ENCODE assay signal across 8 mouse cellular contexts in genomic region chrX:48033766-48034143, GRCm38 (mm10). TPM values are rescaled to one million over a fixed set of nuclear protein-coding genes. Genes with fewer than 3 reads are reported as not detected.
DNase-seq lines count a peak whose midpoint lies in the region; ATAC-seq lines count a peak whose summit lies in the region.

No protein-coding gene starts in this region.

- H3K9ac ChIP-seq in heart, embryonic 12.5 days, result no peak overlapping the region
- H3K9ac ChIP-seq in hindbrain, embryonic 15.5 days, result 0 out of 2 replicates have a peak overlapping the region, but pooled peaks have one; percentile 41
- peak overlapping the region; percentile 60 for H3K9ac ChIP-seq in midbrain, embryonic 16.5 days (ENCODE audit: low read depth, low read length)

- H3K27ac ChIP-seq in heart, embryonic 12.5 days (ENCODE audit: poor library complexity, severe bottlenecking), result no peak overlapping the region
- peak overlapping the region; percentile 82; the same call in 1 of the 2 replicates for H3K27ac ChIP-seq in embryonic facial prominence, embryonic 10.5 days (replicated peaks)
- H3K27ac ChIP-seq in hindbrain, embryonic 15.5 days (replicated peaks), result no peak overlapping the region
- H3K27ac ChIP-seq in midbrain, embryonic 16.5 days (ENCODE audit: low read length), result no peak overlapping the region

- peaks cover 72% of the 10 kb centered on the region for H3K27me3 ChIP-seq in heart, embryonic 12.5 days (replicated peaks)
- peaks cover 77% of the 10 kb centered on the region for H3K27me3 ChIP-seq in embryonic facial prominence, embryonic 10.5 days (replicated peaks; ENCODE audit: low read depth, poor library complexity, severe bottlenecking)
- H3K27me3 ChIP-seq in hindbrain, embryonic 15.5 days, result peaks cover 14% of the 10 kb centered on the region; the same call in 1 of the 2 replicates
- H3K27me3 ChIP-seq in midbrain, embryonic 16.5 days (ENCODE audit: control insufficient read depth, insufficient read depth, low read depth, low read length), result peaks cover 2% of the 10 kb centered on the region

- intact Hi-C loops in heart, postnatal 10 days (cut with DNase I), result no loop called here
- intact Hi-C loops in gastrocnemius, postnatal 36 days (cut with DNase I), result no loop called here

- H3K9me3 ChIP-seq in heart, embryonic 12.5 days (replicated peaks), result no peaks in the 10 kb centered on the region
- H3K9me3 ChIP-seq in embryonic facial prominence, embryonic 10.5 days, result no peaks in the 10 kb centered on the region
- no peaks in the 10 kb centered on the region for H3K9me3 ChIP-seq in hindbrain, embryonic 15.5 days
- H3K9me3 ChIP-seq in midbrain, embryonic 16.5 days (replicated peaks; ENCODE audit: control insufficient read depth, low read length, poor library complexity, severe bottlenecking), result no peaks in the 10 kb centered on the region

- ATAC-seq in heart, embryonic 12.5 days (ENCODE audit: insufficient number of reproducible peaks, low FRiP score), result no peak
- no peak for ATAC-seq in hindbrain, embryonic 15.5 days (ENCODE audit: low FRiP score, low read depth)
- no peak for ATAC-seq in midbrain, embryonic 16.5 days

- DNase-seq in heart, postnatal 10 days, result no peak
- peak; percentile 17 for DNase-seq in embryonic facial prominence, embryonic 10.5 days (ENCODE audit: low spot score)
- DNase-seq in layer of hippocampus, adult 18-20 months (ENCODE audit: low spot score in 2 of 2), result no peak
- no peak for DNase-seq in gastrocnemius, postnatal 36 days
- DNase-seq in thymus, postnatal 4 days, result no peak

- H3K4me3 ChIP-seq in heart, embryonic 12.5 days, result peak overlapping the region; percentile 54
- H3K4me3 ChIP-seq in embryonic facial prominence, embryonic 10.5 days, result peak overlapping the region; percentile 64
- peak overlapping the region; percentile 49 for H3K4me3 ChIP-seq in hindbrain, embryonic 15.5 days
- H3K4me3 ChIP-seq in midbrain, embryonic 16.5 days (ENCODE audit: low read depth, low read length), result peak overlapping the region; percentile 53

- H3K36me3 ChIP-seq in heart, embryonic 12.5 days, result no peaks in the 10 kb centered on the region
- H3K36me3 ChIP-seq in embryonic facial prominence, embryonic 10.5 days (replicated peaks), result no peaks in the 10 kb centered on the region
- H3K36me3 ChIP-seq in hindbrain, embryonic 15.5 days, result no peaks in the 10 kb centered on the region
- H3K36me3 ChIP-seq in midbrain, embryonic 16.5 days (ENCODE audit: control insufficient read depth, insufficient read depth, low read length), result no peaks in the 10 kb centered on the region

- 23% methylated on average over 11 of the region's 11 CpGs for WGBS in heart, embryonic 12.5 days
- WGBS in embryonic facial prominence, embryonic 10.5 days, result 21% methylated on average over 11 of the region's 11 CpGs
- 36% methylated on average over 11 of the region's 11 CpGs for WGBS in hindbrain, embryonic 15.5 days
- WGBS in midbrain, embryonic 16.5 days, result 17% methylated on average over 11 of the region's 11 CpGs

- H3K4me1 ChIP-seq in heart, embryonic 12.5 days (replicated peaks), result 0 out of 2 replicates have a peak, but pooled peaks cover 4% of the 10 kb centered on the region
- 0 out of 2 replicates have a peak, but pooled peaks cover 7% of the 10 kb centered on the region for H3K4me1 ChIP-seq in embryonic facial prominence, embryonic 10.5 days
- H3K4me1 ChIP-seq in hindbrain, embryonic 15.5 days (replicated peaks), result peaks cover 6% of the 10 kb centered on the region
- H3K4me1 ChIP-seq in midbrain, embryonic 16.5 days (ENCODE audit: control insufficient read depth, insufficient read depth, low read length), result peaks cover 3% of the 10 kb centered on the region; the same call in 1 of the 2 replicates

- peak overlapping the region; percentile 83 for H3K4me2 ChIP-seq in heart, embryonic 12.5 days
- peak overlapping the region; percentile 95 for H3K4me2 ChIP-seq in hindbrain, embryonic 15.5 days
- peak overlapping the region; percentile 82 for H3K4me2 ChIP-seq in midbrain, embryonic 16.5 days (ENCODE audit: low read length)

RNA-seq across cellular contexts. Expression of gene Apln, which starts 0.9 kb away (rescaled TPM):
- polyA plus RNA-seq in heart, embryonic 12.5 days (2016; fragmentation: Nextera tagmentation; extraction: Ambion mirVana), result 2.1 and 2.3 TPM in 2 replicates
- total RNA-seq in heart, postnatal 10 days (2021), result 10 to 100 TPM; 28.2 to 30.5 TPM
- 3.8 and 4.2 TPM in 2 replicates for polyA plus RNA-seq in embryonic facial prominence, embryonic 10.5 days (2016; fragmentation: Nextera tagmentation; extraction: Ambion mirVana)
- 4.2 and 4.7 TPM in 2 replicates for polyA plus RNA-seq in hindbrain, embryonic 15.5 days (2015; fragmentation: Nextera tagmentation; extraction: Ambion mirVana)
- polyA plus RNA-seq in midbrain, embryonic 16.5 days (2015; fragmentation: Nextera tagmentation; extraction: Ambion mirVana), result 4.5 and 4.6 TPM in 2 replicates
- total RNA-seq in layer of hippocampus, adult 18-20 months (2021), result 10 to 100 TPM; 14.9 to 17.2 TPM
- 1 to 10 TPM; 1.9 to 2.3 TPM for total RNA-seq in gastrocnemius, postnatal 36 days (2021)
